Mouse (Mus musculus) brain, embryonic 14.5 days (tissue): ENCODE measurements around the gene Fdx1l.

Source experiments
- CTCF ChIP-seq: fragments of 200-500 bp; IDR thresholded peaks from 2 replicates; pipeline ENCODE4 v1.5.1; 2012; ENCODE audit warnings: inconsistent platforms, mild to moderate bottlenecking, moderate library complexity, borderline replicate concordance; ENCODE audit not compliant: insufficient read depth, insufficient read length; ENCODE audit errors: extremely low read depth
- POLR2A ChIP-seq: fragments of 200-500 bp; IDR thresholded peaks from 2 replicates; pipeline ENCODE4 v1.6.1; 2012; ENCODE audit warnings: mild to moderate bottlenecking, inconsistent platforms, borderline replicate concordance; ENCODE audit not compliant: poor library complexity, insufficient read depth, insufficient read length, severe bottlenecking; ENCODE audit errors: extremely low read depth

DNA sequence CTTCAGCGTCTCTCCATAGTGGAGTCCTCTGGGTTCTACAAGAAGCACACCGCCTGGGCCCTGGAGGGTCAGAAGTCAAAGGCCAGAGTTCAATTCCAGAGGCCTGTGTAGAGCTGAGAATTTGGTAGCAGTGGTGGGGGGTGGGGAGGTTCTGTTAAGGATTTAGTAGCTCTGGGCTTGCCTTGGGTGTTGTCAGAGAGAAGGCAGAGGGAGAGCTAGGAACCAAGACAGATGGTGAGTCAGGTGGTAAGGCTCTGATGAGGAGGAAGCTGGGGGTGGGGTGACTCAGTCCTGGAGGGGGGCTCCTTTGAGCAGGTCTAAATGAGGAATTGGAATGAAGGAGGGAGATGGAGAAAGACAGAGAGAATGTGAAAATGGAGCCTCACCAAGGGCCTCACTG, 10.5 kb downstream of the Fdx1l start:
- no peak for TF ChIP-seq CTCF
- TF ChIP-seq POLR2A = no peak
